Mouse (Mus musculus): ENCODE measurements at regions not wholly inside any gene's neighbourhood (a gene's known extent, or its start where the extent isn't known, plus 50 kb on each side); places are given as distances from the start of the nearest gene placed in this dataset.

DNA sequence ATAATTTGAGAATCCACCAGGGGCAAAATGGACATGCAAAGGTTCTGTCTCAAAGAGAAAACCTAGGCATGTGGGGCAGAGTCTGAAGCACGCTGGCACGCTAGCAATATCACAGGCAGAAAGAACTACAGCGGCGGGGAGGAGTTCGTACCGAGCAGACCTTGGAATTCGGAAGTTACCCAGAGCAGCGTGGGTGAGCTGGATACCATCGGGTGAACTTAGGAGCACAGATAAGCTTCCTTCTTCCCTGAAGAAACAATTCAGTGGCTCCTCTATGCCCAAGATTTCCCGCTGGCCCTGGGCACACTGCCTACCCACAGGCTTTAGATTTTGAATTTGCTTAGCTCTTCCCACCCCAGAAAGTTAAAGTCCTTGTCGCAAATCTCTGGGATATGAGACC, 129.1 kb downstream of the Nhlrc3 start:
- Histone ChIP-seq H3K36me3 (replicated peaks) (no peaks in the 10 kb centered on the region), H3K4me2 (no peak overlapping the region), H3K27me3 (no peaks in the 10 kb centered on the region), H3K4me3 (replicated peaks) (no peak overlapping the region), H3K9me3 (no peaks in the 10 kb centered on the region), H3K9ac (no peak overlapping the region), H3K4me1 (no peaks in the 10 kb centered on the region), H3K27ac (no peak overlapping the region)
- ATAC-seq (ENCODE audit: low FRiP score): no peak
- 61% methylated on average over 11 of the region's 11 CpGs for WGBS

- H3K27me3 ChIP-seq: no peaks in the 10 kb centered on the region
- H3K27ac ChIP-seq: no peak overlapping the region
- no peaks in the 10 kb centered on the region for H3K36me3 ChIP-seq (replicated peaks)
- no peak overlapping the region for H3K4me2 ChIP-seq
- 52% methylated on average over 3 of the region's 3 CpGs for WGBS
- peaks cover 13% of the 10 kb centered on the region; the same call in 1 of the 2 replicates for H3K4me1 ChIP-seq
- H3K9ac ChIP-seq: no peak overlapping the region
- no peak for ATAC-seq (ENCODE audit: low FRiP score)
- no peak overlapping the region for H3K4me3 ChIP-seq (replicated peaks)
- no peaks in the 10 kb centered on the region for H3K9me3 ChIP-seq
These were observed 133.6 kb downstream of the Nhlrc3 start for GRCm38 (mm10) chr3:53329528-53329927.

- Histone ChIP-seq H3K36me3 (replicated peaks) (no peaks in the 10 kb centered on the region), H3K9ac (no peak overlapping the region), H3K4me3 (replicated peaks) (no peak overlapping the region), H3K4me1 (peaks cover 17% of the 10 kb centered on the region; the same call in 1 of the 2 replicates), H3K9me3 (no peaks in the 10 kb centered on the region), H3K27ac (no peak overlapping the region), H3K4me2 (no peak overlapping the region), H3K27me3 (no peaks in the 10 kb centered on the region)
- 42% methylated on average over 5 of the region's 5 CpGs for WGBS
- no peak for ATAC-seq (ENCODE audit: low FRiP score)
These were observed 135.7 kb downstream of the Nhlrc3 start for GRCm38 (mm10) chr3:53327424-53327823.

GRCm38 (mm10) chr3:53326967-53327366, 136.2 kb downstream of the Nhlrc3 start:
- Histone ChIP-seq H3K27ac (no peak overlapping the region), H3K4me1 (peaks cover 17% of the 10 kb centered on the region; the same call in 1 of the 2 replicates), H3K36me3 (replicated peaks) (no peaks in the 10 kb centered on the region), H3K4me3 (replicated peaks) (no peak overlapping the region), H3K9me3 (no peaks in the 10 kb centered on the region), H3K27me3 (no peaks in the 10 kb centered on the region), H3K4me2 (no peak overlapping the region), H3K9ac (no peak overlapping the region)
- WGBS: 70% methylated on average over 7 of the region's 7 CpGs
- ATAC-seq (ENCODE audit: low FRiP score): no peak

DNA sequence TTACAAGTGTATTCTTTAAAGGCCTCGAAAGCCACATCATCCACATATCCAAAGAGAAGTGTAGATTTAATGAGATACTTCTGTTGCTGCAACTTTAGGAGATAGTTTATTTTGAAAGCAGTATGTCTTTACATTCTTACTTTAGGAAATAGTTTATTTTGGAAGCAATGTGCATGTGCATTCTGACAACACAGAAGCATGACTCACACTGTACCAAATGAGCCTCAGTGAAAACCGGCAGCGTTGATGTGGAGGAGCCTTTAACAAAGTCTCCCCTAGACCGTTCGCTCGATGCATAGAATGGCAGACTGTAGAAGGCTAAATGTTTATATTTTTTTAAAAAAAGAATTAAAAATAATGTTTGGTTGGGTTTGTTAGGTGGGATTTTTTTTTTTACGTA, 138.1 kb downstream of the Nhlrc3 start:
- no peak for ATAC-seq (ENCODE audit: low FRiP score)
- Histone ChIP-seq H3K27me3 (no peaks in the 10 kb centered on the region), H3K4me1 (peaks cover 17% of the 10 kb centered on the region; the same call in 1 of the 2 replicates), H3K36me3 (replicated peaks) (no peaks in the 10 kb centered on the region), H3K4me3 (replicated peaks) (no peak overlapping the region), H3K4me2 (no peak overlapping the region), H3K27ac (no peak overlapping the region), H3K9ac (no peak overlapping the region), H3K9me3 (no peaks in the 10 kb centered on the region)
- 95% methylated on average over 7 of the region's 7 CpGs for WGBS

- Histone ChIP-seq H3K36me3 (replicated peaks) (no peaks in the 10 kb centered on the region), H3K4me2 (no peak overlapping the region), H3K4me1 (peaks cover 17% of the 10 kb centered on the region; the same call in 1 of the 2 replicates), H3K9me3 (no peaks in the 10 kb centered on the region), H3K9ac (no peak overlapping the region), H3K27ac (no peak overlapping the region), H3K27me3 (no peaks in the 10 kb centered on the region), H3K4me3 (replicated peaks) (no peak overlapping the region)
- 63% methylated on average over 13 of the region's 13 CpGs for WGBS
- 0 out of 2 replicates have a peak, but pooled peaks have one; percentile 36 for ATAC-seq (ENCODE audit: low FRiP score)
These were observed 138.7 kb downstream of the Nhlrc3 start for GRCm38 (mm10) chr3:53324386-53324785.

DNA sequence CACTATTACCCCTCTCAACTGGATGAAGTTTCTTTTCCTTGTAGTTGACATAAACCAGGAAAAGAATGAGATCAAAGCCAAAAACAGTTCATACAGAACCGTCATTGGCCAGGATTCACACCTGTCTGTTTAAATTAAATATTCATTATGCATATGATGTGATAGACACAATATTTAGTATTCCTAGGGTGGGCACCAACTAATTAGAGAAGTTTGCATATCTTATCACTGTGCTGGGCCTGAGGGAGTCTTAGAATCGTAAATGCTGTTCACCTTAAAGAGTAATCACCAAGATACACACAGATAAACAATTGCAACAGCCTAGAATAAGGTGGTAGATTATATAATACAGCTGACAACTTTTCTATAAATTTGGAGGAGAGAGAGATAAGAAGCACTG, 147.7 kb downstream of the Nhlrc3 start:
- 78% methylated on average over 2 of the region's 2 CpGs for WGBS
- no peak overlapping the region for H3K4me3 ChIP-seq (replicated peaks)
- no peak overlapping the region for H3K27ac ChIP-seq
- H3K9me3 ChIP-seq: no peaks in the 10 kb centered on the region
- no peak overlapping the region for H3K9ac ChIP-seq
- H3K27me3 ChIP-seq: no peaks in the 10 kb centered on the region
- no peaks in the 10 kb centered on the region for H3K36me3 ChIP-seq (replicated peaks)
- no peak overlapping the region for H3K4me2 ChIP-seq
- ATAC-seq (ENCODE audit: low FRiP score): no peak
- H3K4me1 ChIP-seq: no peaks in the 10 kb centered on the region

Data from forebrain, embryonic 12.5 days (tissue).